Mouse (Mus musculus): Measurements from ENCODE around the gene Tmprss5. TPM values are rescaled to one million over a fixed set of nuclear protein-coding genes. Genes with fewer than 3 reads are reported as not detected.
A peak's percentile ranks its signal among the peaks of the same experiment; 100 is the strongest.

Gene Tmprss5
- 0.03 TPM in 1 of 2 replicates, not detected in the other for polyA plus RNA-seq (2012)

- H3K27me3 ChIP-seq (ENCODE audit: control insufficient read depth) = no peaks in the 10 kb centered on the region
These were observed at the start of gene Tmprss5 for GRCm38 (mm10) chr9:49081107-49081506. Gene Tmprss5 (plus strand): TSS chr9:49081260.

GRCm38 (mm10) chr9:49034764-49035163 is 46.3 kb upstream of the Tmprss5 start:
- no peak for TF ChIP-seq GATA1 (IDR thresholded peaks at IDR 0.05; ENCODE audit: low read length)
- no peak for TF ChIP-seq TAL1 (IDR thresholded peaks at IDR 0.05; ENCODE audit: low read length)
- no peaks in the 10 kb centered on the region for H3K9me3 ChIP-seq (ENCODE audit: control insufficient read depth, low read length)
- H3K4me1 ChIP-seq (ENCODE audit: control insufficient read depth) = no peaks in the 10 kb centered on the region
- no peak overlapping the region for H3K4me3 ChIP-seq (replicated peaks)
- peaks cover 24% of the 10 kb centered on the region for H3K36me3 ChIP-seq (ENCODE audit: control insufficient read depth)
- H3K27me3 ChIP-seq (ENCODE audit: control insufficient read depth) = no peaks in the 10 kb centered on the region

More at GRCm38 (mm10) chr9:49081107-49081506, at the start of gene Tmprss5:
- H3K9me3 ChIP-seq (ENCODE audit: control insufficient read depth, low read length) = no peaks in the 10 kb centered on the region
- H3K4me3 ChIP-seq (replicated peaks) = no peak within 1 kb of the TSS
- H3K36me3 ChIP-seq (ENCODE audit: control insufficient read depth) = peaks cover 65% of the 10 kb centered on the region
- no peaks in the 10 kb centered on the region for H3K4me1 ChIP-seq (ENCODE audit: control insufficient read depth)
- TF ChIP-seq GATA1 (IDR thresholded peaks at IDR 0.05; ENCODE audit: low read length) = no peak
- TF ChIP-seq TAL1 (IDR thresholded peaks at IDR 0.05; ENCODE audit: low read length) = no peak

GRCm38 (mm10) chr9:49050901-49051300 is 30.2 kb upstream of the Tmprss5 start:
- TF ChIP-seq GATA1 (IDR thresholded peaks at IDR 0.05; ENCODE audit: low read length) (no peak), TAL1 (IDR thresholded peaks at IDR 0.05; ENCODE audit: low read length) (no peak)
- no peaks in the 10 kb centered on the region for H3K9me3 ChIP-seq (ENCODE audit: control insufficient read depth, low read length)
- H3K4me3 ChIP-seq (replicated peaks) = no peak overlapping the region
- peaks cover 10% of the 10 kb centered on the region for H3K4me1 ChIP-seq (ENCODE audit: control insufficient read depth)
- no peaks in the 10 kb centered on the region for H3K27me3 ChIP-seq (ENCODE audit: control insufficient read depth)
- H3K36me3 ChIP-seq (ENCODE audit: control insufficient read depth) = no peaks in the 10 kb centered on the region

- TF ChIP-seq TAL1 (IDR thresholded peaks at IDR 0.05; ENCODE audit: low read length) (no peak), GATA1 (IDR thresholded peaks at IDR 0.05; ENCODE audit: low read length) (no peak)
- Histone ChIP-seq H3K36me3 (ENCODE audit: control insufficient read depth) (no peaks in the 10 kb centered on the region), H3K4me1 (ENCODE audit: control insufficient read depth) (peaks cover 11% of the 10 kb centered on the region), H3K27me3 (ENCODE audit: control insufficient read depth) (no peaks in the 10 kb centered on the region), H3K9me3 (ENCODE audit: control insufficient read depth, low read length) (no peaks in the 10 kb centered on the region), H3K4me3 (replicated peaks) (no peak overlapping the region)
These were observed 29.7 kb upstream of the Tmprss5 start for GRCm38 (mm10) chr9:49051349-49051748.

DNA sequence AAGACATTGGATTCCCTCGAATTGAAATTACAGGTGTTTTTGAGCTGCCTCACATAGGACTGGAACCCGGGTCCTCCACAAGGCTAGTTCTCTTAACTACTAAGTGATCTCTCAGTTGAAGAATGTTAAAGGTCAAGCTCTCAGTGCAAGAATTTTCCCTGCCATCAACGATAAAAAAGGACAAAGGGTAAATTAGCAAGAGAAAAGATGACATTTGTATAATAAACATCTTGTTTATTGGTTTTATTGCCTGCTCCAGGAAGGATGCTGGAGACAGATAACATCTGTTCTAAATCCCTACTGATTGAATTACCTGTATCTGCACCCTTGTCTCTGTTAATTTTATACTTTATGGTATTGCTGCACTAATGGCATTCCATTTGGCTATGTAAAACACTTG is 27.0 kb upstream of the Tmprss5 start:
- Histone ChIP-seq H3K9me3 (ENCODE audit: control insufficient read depth, low read length) (no peaks in the 10 kb centered on the region), H3K4me1 (ENCODE audit: control insufficient read depth) (peaks cover 24% of the 10 kb centered on the region), H3K4me3 (replicated peaks) (no peak overlapping the region), H3K27me3 (ENCODE audit: control insufficient read depth) (no peaks in the 10 kb centered on the region), H3K36me3 (ENCODE audit: control insufficient read depth) (peaks cover 22% of the 10 kb centered on the region)
- no peak for TF ChIP-seq GATA1 (IDR thresholded peaks at IDR 0.05; ENCODE audit: low read length)
- TF ChIP-seq TAL1 (IDR thresholded peaks at IDR 0.05; ENCODE audit: low read length) = no peak

DNA sequence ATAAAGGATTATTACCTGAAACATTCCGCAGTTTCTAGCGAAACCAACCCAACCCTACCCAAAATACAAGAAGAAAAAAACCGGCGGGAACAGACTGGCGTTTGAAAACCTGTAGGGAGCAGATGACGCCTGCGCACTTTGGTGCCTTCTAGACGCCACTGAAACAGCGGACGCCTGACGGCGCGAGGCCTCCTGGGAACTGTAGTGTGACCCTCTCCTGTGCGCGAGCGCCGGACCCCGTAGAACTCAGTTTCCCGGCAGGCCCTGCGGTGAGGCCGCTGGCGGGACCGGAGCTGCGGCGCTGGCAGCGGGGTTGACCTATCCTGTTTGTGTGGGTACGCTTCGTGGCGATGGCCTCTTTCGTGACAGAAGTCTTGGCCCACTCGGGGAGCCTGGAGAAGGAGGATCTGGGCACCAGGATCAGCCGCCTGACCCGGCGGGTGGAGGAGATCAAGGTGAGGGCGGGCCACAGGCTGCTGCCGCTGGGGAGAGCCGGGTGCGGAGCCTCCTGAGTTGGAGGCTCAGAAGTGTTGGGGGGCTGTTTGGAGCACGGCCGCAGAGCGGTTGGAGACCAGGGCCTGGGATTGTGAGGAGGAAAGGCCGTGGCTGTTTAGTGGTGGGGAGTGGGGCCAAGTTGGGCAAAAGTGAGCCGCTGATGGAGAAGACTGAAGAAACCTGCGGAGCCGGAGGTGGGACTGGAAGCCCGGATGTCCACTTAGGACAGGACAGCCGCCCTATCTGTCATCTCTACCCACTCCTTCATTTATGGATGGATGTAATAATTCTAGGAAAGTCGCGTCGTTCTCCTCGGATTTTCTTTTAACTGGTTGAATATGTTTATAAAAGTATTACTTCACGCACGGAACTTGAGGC is 25.5 kb upstream of the Tmprss5 start, which contains the start of gene Zw10:
Zw10 (plus strand) TSS at position 281 of the 873 bp plus-strand sequence.
- H3K27me3 ChIP-seq (ENCODE audit: control insufficient read depth) = no peaks in the 10 kb centered on the region

DNA sequence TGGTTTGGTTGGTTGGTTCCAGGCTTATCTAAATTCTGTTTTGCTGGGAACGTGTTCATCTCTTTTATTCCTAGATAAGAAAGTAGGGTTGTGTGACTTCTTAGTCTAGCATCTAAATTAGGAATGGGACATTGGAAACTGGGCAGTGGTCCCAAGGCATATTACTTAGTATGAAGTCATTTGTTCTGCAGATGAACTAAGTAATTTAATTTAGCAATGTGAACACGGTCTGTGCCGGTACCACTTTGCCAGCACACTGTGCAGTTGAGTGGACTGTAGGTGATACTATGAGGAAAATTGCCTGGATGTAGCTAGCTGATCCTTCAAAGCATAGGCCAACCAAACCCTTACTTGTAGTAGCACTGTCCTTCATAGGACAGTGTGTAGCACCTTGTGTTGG is 4.2 kb upstream of the Tmprss5 start:
- no peaks in the 10 kb centered on the region for H3K4me1 ChIP-seq (ENCODE audit: control insufficient read depth)
- H3K4me3 ChIP-seq (replicated peaks) = no peak overlapping the region
- no peaks in the 10 kb centered on the region for H3K27me3 ChIP-seq (ENCODE audit: control insufficient read depth)
- no peaks in the 10 kb centered on the region for H3K9me3 ChIP-seq (ENCODE audit: control insufficient read depth, low read length)
- no peak for TF ChIP-seq TAL1 (IDR thresholded peaks at IDR 0.05; ENCODE audit: low read length)
- no peak for TF ChIP-seq GATA1 (IDR thresholded peaks at IDR 0.05; ENCODE audit: low read length)
- peaks cover 95% of the 10 kb centered on the region for H3K36me3 ChIP-seq (ENCODE audit: control insufficient read depth)

More for the DNA sequence above, 25.5 kb upstream of the Tmprss5 start, which contains the start of gene Zw10:
- Histone ChIP-seq H3K4me1 (ENCODE audit: control insufficient read depth) (peaks cover 24% of the 10 kb centered on the region), H3K4me3 (replicated peaks) (peak within 1 kb of the TSS; percentile 93), H3K36me3 (ENCODE audit: control insufficient read depth) (peaks cover 34% of the 10 kb centered on the region), H3K9me3 (ENCODE audit: control insufficient read depth, low read length) (no peaks in the 10 kb centered on the region)
- TF ChIP-seq GATA1 (IDR thresholded peaks at IDR 0.05; ENCODE audit: low read length) = no peak
- TF ChIP-seq TAL1 (IDR thresholded peaks at IDR 0.05; ENCODE audit: low read length) = no peak

- Histone ChIP-seq H3K9me3 (ENCODE audit: control insufficient read depth, low read length) (no peaks in the 10 kb centered on the region), H3K36me3 (ENCODE audit: control insufficient read depth) (peaks cover 61% of the 10 kb centered on the region), H3K4me3 (replicated peaks) (no peak overlapping the region), H3K27me3 (ENCODE audit: control insufficient read depth) (no peaks in the 10 kb centered on the region), H3K4me1 (ENCODE audit: control insufficient read depth) (no peaks in the 10 kb centered on the region)
- TF ChIP-seq GATA1 (IDR thresholded peaks at IDR 0.05; ENCODE audit: low read length) = no peak
These were observed 501 bp downstream of the Tmprss5 start for GRCm38 (mm10) chr9:49081561-49081960.

DNA sequence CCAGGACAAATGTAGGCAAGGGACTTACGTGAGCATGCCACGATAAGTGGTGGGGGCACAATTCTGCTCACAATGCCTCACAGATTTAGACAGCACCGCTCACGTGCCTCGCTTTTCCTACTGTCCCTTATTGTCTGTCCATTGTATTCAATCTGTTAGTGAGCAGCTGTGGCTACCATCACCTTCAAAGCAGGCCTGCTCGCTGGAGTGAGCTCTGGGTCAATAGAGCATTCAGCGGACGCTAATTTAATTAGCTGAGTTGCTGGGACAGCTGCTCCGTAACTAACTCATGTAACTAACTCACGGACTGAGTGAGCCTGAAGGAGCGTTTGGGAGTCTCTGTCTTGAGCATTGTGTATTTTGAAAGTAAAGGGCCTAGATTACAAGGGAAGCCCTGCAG is 6.3 kb downstream of the Tmprss5 start:
- peaks cover 10% of the 10 kb centered on the region for H3K36me3 ChIP-seq (ENCODE audit: control insufficient read depth)
- no peaks in the 10 kb centered on the region for H3K9me3 ChIP-seq (ENCODE audit: control insufficient read depth, low read length)
- H3K27me3 ChIP-seq (ENCODE audit: control insufficient read depth) = no peaks in the 10 kb centered on the region
- no peak for TF ChIP-seq GATA1 (IDR thresholded peaks at IDR 0.05; ENCODE audit: low read length)
- no peak for TF ChIP-seq TAL1 (IDR thresholded peaks at IDR 0.05; ENCODE audit: low read length)
- H3K4me3 ChIP-seq (replicated peaks) = no peak overlapping the region
- H3K4me1 ChIP-seq (ENCODE audit: control insufficient read depth) = no peaks in the 10 kb centered on the region
